Comparison of ENCODE assay signal across 19 mouse cellular contexts in the genomic region with DNA sequence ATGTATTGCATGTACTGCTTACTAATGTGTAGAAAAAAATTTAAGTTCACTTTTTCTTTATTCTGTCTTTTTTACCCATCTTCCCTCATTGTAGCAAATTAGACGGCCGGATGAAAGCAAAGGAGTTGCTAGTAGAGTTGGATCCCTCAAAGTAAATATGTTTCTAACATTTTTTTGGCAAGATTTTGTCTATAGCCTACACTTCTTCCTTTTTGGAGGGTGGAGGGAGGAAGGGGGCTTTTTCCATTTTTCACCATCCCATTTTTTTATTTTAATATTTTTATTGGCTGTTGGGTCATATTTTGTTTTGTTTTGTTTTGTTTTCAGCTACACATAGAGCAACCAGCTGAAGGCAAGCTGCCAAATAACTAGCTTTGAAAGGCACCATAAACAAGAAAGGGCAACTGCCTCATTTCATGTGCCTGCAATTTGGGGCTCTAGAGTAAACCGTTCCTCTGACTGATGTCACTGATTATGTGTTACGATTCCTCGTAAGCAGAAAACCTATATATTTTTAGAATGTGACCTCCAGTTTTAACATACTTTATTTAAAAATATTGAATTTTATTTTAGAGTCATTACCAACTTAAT.
DNase-seq lines count a peak whose midpoint lies in the region; ATAC-seq and TF ChIP-seq lines count a peak whose summit lies in the region.
"Had no signal": no experiment of that assay in that cellular context is flagged by ENCODE, and none has a peak within 500 bp of the region (broad histone marks: within the 10 kb centered on the region; RNA-seq: fewer than 3 reads in every experiment).

No protein-coding gene starts in this region.

- no peak overlapping the region for H3K4me3 ChIP-seq in limb, embryonic 14.5 days (replicated peaks; ENCODE audit: low read length)
- H3K4me3 ChIP-seq in limb, embryonic 10.5 days = no peak overlapping the region
- no peak overlapping the region for H3K4me3 ChIP-seq in lung, postnatal 0 days (ENCODE audit: low read depth, low read length)
- no peak overlapping the region for H3K4me3 ChIP-seq in hindbrain, embryonic 14.5 days (replicated peaks; ENCODE audit: low read length)
- H3K4me3 ChIP-seq: embryonic facial prominence, embryonic 13.5 days; forebrain, embryonic 13.5 days; heart, adult 2 months; heart, embryonic 12.5 days; hindbrain, embryonic 10.5 days; hindbrain, embryonic 15.5 days had no signal

- ATAC-seq in limb, embryonic 14.5 days (ENCODE audit: low FRiP score, low read depth) = no peak
- no peak for ATAC-seq in lung, postnatal 0 days
- no peak for ATAC-seq in hindbrain, embryonic 14.5 days (ENCODE audit: low FRiP score)
- ATAC-seq: forebrain, embryonic 13.5 days had no signal

- peak; percentile 9 for DNase-seq in limb, embryonic 14.5 days (ENCODE audit: low spot score)
- DNase-seq in limb, embryonic 10.5 days (ENCODE audit: low spot score) = no peak
- DNase-seq in lung, postnatal 0 days (ENCODE audit: low spot score) = peak; percentile 6
- no peak for DNase-seq in lung, postnatal 4 days
- peak; percentile 31 for DNase-seq in brain, embryonic 14.5 days (ENCODE audit: low read depth)
- DNase-seq in retina, postnatal 1 day = peak; percentile 43
- no peak for DNase-seq in hindbrain, embryonic 14.5 days (ENCODE audit: low spot score)
- DNase-seq: adrenal gland, adult 8-10 months; adrenal gland, postnatal 36 days; cerebellum, adult 11-12 months; cerebellum, adult 9-10 months; cerebellum, postnatal 25 days; gastrocnemius, postnatal 10 days; heart, adult 2 months had no signal

- TF ChIP-seq POLR2A in limb, embryonic 14.5 days (IDR thresholded peaks at IDR 0.05; ENCODE audit: borderline replicate concordance, extremely low read depth, insufficient read depth, insufficient read length) = no peak
- no peak for TF ChIP-seq POLR2A in brain, embryonic 14.5 days (IDR thresholded peaks at IDR 0.05; ENCODE audit: borderline replicate concordance, extremely low read depth, insufficient read depth, insufficient read length, poor library complexity, severe bottlenecking)

- no peak for TF ChIP-seq EP300 in lung, postnatal 0 days (IDR thresholded peaks at IDR 0.05)

- H3K4me2 ChIP-seq in limb, embryonic 14.5 days (replicated peaks; ENCODE audit: low read depth, low read length, severe bottlenecking) = no peak overlapping the region
- H3K4me2 ChIP-seq in lung, postnatal 0 days (replicated peaks; ENCODE audit: low read depth, low read length) = no peak overlapping the region
- H3K4me2 ChIP-seq in hindbrain, embryonic 14.5 days (replicated peaks) = no peak overlapping the region
- H3K4me2 ChIP-seq: embryonic facial prominence, embryonic 13.5 days; forebrain, embryonic 13.5 days; heart, embryonic 12.5 days; hindbrain, embryonic 15.5 days had no signal

- H3K9me3 ChIP-seq in limb, embryonic 14.5 days (ENCODE audit: control insufficient read depth, low read length) = no peaks in the 10 kb centered on the region
- no peaks in the 10 kb centered on the region for H3K9me3 ChIP-seq in limb, embryonic 10.5 days (replicated peaks)
- H3K9me3 ChIP-seq in lung, postnatal 0 days (ENCODE audit: low read length) = no peaks in the 10 kb centered on the region
- H3K9me3 ChIP-seq in hindbrain, embryonic 14.5 days (ENCODE audit: control insufficient read depth, low read length) = no peaks in the 10 kb centered on the region
- H3K9me3 ChIP-seq: embryonic facial prominence, embryonic 13.5 days; forebrain, embryonic 13.5 days; heart, embryonic 12.5 days; hindbrain, embryonic 10.5 days; hindbrain, embryonic 15.5 days had no signal

- WGBS in limb, embryonic 14.5 days = 65% methylated on average over 5 of the region's 5 CpGs
- WGBS in limb, embryonic 10.5 days = 89% methylated on average over 5 of the region's 5 CpGs
- WGBS in lung, postnatal 0 days = 53% methylated on average over 5 of the region's 5 CpGs
- WGBS in hindbrain, embryonic 14.5 days = 92% methylated on average over 5 of the region's 5 CpGs

- H3K4me1 ChIP-seq in limb, embryonic 14.5 days (ENCODE audit: control insufficient read depth, insufficient read depth, low read length) = no peaks in the 10 kb centered on the region
- H3K4me1 ChIP-seq in limb, embryonic 10.5 days = no peaks in the 10 kb centered on the region
- H3K4me1 ChIP-seq in lung, postnatal 0 days (ENCODE audit: insufficient read depth, low read depth, low read length) = no peaks in the 10 kb centered on the region
- no peaks in the 10 kb centered on the region for H3K4me1 ChIP-seq in hindbrain, embryonic 14.5 days (replicated peaks; ENCODE audit: control insufficient read depth, insufficient read depth, low read length)
- H3K4me1 ChIP-seq: embryonic facial prominence, embryonic 13.5 days; forebrain, embryonic 13.5 days; heart, embryonic 12.5 days; hindbrain, embryonic 10.5 days; hindbrain, embryonic 15.5 days had no signal

- no peaks in the 10 kb centered on the region for H3K36me3 ChIP-seq in limb, embryonic 14.5 days (ENCODE audit: control insufficient read depth, insufficient read depth, low read length)
- no peaks in the 10 kb centered on the region for H3K36me3 ChIP-seq in limb, embryonic 10.5 days
- H3K36me3 ChIP-seq in lung, postnatal 0 days (ENCODE audit: insufficient read depth, low read length) = no peaks in the 10 kb centered on the region
- H3K36me3 ChIP-seq in hindbrain, embryonic 14.5 days (replicated peaks; ENCODE audit: control insufficient read depth, insufficient read depth) = no peaks in the 10 kb centered on the region
- H3K36me3 ChIP-seq: embryonic facial prominence, embryonic 13.5 days; heart, embryonic 12.5 days; hindbrain, embryonic 10.5 days; hindbrain, embryonic 15.5 days had no signal

- no peaks in the 10 kb centered on the region for H3K27me3 ChIP-seq in limb, embryonic 14.5 days (ENCODE audit: control insufficient read depth, insufficient read depth, low read length)
- no peaks in the 10 kb centered on the region for H3K27me3 ChIP-seq in limb, embryonic 10.5 days (ENCODE audit: low read depth, poor library complexity, severe bottlenecking)
- no peaks in the 10 kb centered on the region for H3K27me3 ChIP-seq in lung, postnatal 0 days (replicated peaks; ENCODE audit: insufficient read depth, low read length)
- no peaks in the 10 kb centered on the region for H3K27me3 ChIP-seq in hindbrain, embryonic 14.5 days (ENCODE audit: control insufficient read depth, insufficient read depth, low read length)
- H3K27me3 ChIP-seq: embryonic facial prominence, embryonic 13.5 days; forebrain, embryonic 13.5 days; heart, embryonic 12.5 days; hindbrain, embryonic 15.5 days had no signal

- no peak overlapping the region for H3K9ac ChIP-seq in limb, embryonic 14.5 days (ENCODE audit: low read depth, low read length, severe bottlenecking)
- H3K9ac ChIP-seq in lung, postnatal 0 days (replicated peaks; ENCODE audit: low read depth) = no peak overlapping the region
- no peak overlapping the region for H3K9ac ChIP-seq in hindbrain, embryonic 14.5 days
- H3K9ac ChIP-seq: embryonic facial prominence, embryonic 13.5 days; forebrain, embryonic 13.5 days; heart, embryonic 12.5 days; hindbrain, embryonic 15.5 days had no signal

- no peak for TF ChIP-seq CTCF in lung, postnatal 0 days (IDR thresholded peaks at IDR 0.05)
- no peak for TF ChIP-seq CTCF in brain, embryonic 14.5 days (IDR thresholded peaks at IDR 0.05; ENCODE audit: borderline replicate concordance, extremely low read depth, insufficient read depth, insufficient read length)

- no peak overlapping the region for H3K27ac ChIP-seq in limb, embryonic 14.5 days (replicated peaks; ENCODE audit: low read depth, low read length)
- no peak overlapping the region for H3K27ac ChIP-seq in limb, embryonic 10.5 days
- no peak overlapping the region for H3K27ac ChIP-seq in lung, postnatal 0 days (ENCODE audit: low read length)
- H3K27ac ChIP-seq in hindbrain, embryonic 14.5 days = no peak overlapping the region
- H3K27ac ChIP-seq: embryonic facial prominence, embryonic 13.5 days; forebrain, embryonic 13.5 days; heart, adult 2 months; hindbrain, embryonic 10.5 days; hindbrain, embryonic 15.5 days had no signal

Comparison
In these comparisons a context has a peak if more than half of its experiments do, and no peak if none do; other contexts are left out.
1. DNase-seq: peak in limb, embryonic 14.5 days (single experiment), lung, postnatal 0 days (single experiment), brain, embryonic 14.5 days (single experiment) and retina, postnatal 1 day (single experiment); none in limb, embryonic 10.5 days (single experiment), lung, postnatal 4 days (0 of 2) and hindbrain, embryonic 14.5 days (single experiment).